Mouse (Mus musculus): ENCODE measurements around the gene C1rl. TPM values are rescaled to one million over a fixed set of nuclear protein-coding genes. Genes with fewer than 3 reads are reported as not detected.

C1rl gene
- under 1 TPM; 0.19 to 0.42 TPM for total RNA-seq (2021)
- long read RNA-seq, experiment 1, partial matches to known transcripts, result 0 of 1 reads
- long read RNA-seq, experiment 1, other reads (novel, unspliced or antisense), result 1 of 1 reads
- long read RNA-seq, experiment 2, result 0 reads

DNA sequence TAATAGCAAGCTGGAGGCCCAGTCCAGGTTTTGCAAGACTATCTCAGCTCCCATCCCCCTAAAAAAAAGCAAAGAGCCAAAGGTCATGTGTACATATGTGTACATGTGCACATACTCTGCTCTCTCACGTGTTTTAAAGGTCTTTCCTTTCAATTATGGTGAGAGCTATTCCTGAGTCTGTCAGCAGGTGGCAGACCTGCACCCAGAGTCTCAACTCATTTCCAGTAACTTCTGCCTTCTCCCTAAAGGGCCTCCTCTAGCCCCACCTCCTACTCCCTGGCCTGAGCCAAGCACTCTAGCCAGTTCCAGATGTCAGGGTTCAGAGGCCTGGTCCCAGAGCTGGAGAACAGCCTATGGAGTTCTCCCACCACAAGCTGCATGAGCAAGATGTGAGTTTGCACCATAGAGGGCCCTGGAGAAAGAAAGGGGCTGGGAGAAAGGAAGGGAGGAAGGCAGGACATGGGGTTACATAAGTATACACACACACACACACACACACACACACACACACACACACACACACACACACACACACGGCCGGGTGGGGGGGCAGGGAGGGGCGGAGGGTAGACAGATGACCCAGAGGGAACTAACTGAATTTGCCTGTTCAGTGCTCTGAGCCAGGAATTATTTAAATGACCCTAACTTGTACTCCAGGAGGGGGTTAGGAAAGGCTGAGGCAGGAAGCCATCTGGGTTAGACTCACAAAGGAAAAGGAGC lies at the start of gene C1rl:
Gene C1rl, plus strand, starts transcription at position 272 of the 720 bp plus-strand sequence.
- peak; percentile 75 to 77 for DNase-seq (ENCODE audit: low spot score in 2 of 2)

DNA sequence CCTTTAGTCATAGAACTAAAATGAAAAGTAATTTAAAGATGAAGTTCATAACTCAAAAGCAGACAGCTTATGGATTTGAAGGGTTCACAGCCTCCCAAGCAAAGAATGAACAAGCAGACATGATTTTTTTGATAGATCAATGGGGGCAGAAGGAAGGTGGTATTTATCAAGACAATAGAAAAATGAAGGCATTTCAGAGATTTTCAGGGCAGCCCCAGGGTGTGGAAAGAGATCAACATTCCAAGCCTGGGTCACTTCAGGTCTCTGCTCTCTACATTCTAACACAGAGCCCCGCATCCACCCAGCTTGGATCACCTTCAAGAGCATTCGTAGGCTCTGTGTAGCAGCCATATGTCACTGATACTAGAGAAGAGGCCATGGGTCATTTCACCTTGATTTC lies 49.6 kb upstream of the C1rl start:
- no peak for DNase-seq (ENCODE audit: low spot score in 2 of 2)

DNA sequence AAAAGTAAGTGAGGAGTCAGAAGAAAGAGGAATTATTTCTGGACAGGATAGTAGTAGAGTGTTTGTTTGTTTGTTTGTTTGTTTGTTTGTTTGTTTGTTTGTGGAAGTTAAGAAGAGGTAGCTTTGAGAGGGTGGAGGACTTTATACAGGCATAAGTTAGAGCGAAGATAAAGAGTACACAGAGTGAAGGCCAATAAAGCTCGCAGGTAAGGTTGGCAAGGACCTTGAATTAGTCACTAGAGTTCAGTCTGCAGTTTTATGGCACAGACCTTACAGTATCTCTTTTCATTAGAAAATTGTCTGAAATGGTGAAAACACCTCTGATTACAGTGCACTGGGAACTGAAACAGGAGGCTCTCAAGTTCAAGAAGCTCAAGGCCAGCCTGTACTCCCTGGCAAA lies 46.9 kb upstream of the C1rl start:
- DNase-seq (ENCODE audit: low spot score in 2 of 2), result no peak

DNA sequence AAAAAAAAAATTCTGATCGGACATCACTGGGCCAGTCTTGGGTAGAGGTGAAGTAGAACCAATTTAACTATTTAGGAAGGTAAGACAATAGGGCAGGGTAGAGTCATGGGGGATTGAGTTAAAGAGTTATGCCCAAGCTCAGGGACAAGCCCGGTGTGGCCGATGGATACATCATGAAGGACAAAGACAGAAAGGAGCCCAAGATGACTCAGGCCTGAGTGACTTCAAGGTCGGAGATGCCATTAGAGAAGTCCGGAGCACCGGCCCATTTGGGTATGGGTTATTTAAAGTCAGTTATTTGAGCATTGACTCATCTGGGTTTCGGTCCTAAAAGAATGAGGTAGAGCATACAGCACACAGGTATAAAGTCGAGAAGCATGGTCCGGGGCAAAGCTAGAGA lies 46.5 kb upstream of the C1rl start:
- no peak for DNase-seq (ENCODE audit: low spot score in 2 of 2)

DNA sequence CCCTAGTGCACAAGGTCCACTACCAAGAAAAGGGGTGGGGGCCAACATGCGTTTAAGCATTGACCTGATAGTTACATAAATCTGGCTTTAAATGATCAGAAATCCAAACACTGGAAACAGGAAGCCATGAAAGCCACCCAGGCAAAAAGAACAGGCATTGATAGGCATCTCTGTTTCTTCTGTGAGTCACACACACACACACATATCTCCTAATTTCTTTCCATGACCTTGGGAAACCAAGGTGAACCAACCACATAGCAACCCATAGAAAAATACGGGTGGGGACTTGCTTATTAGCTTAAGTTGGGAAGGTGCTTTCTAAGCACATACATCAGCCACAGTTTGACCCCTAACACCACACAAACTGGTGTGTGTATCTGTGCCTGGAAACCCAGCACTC lies 45.6 kb upstream of the C1rl start:
- no peak for DNase-seq (ENCODE audit: low spot score in 2 of 2)

- no peak for DNase-seq (ENCODE audit: low spot score in 2 of 2)
These were observed 44.6 kb upstream of the C1rl start for GRCm38 (mm10) chr6:124448186-124448852.

- DNase-seq (ENCODE audit: low spot score in 2 of 2), result no peak
These were observed 43.8 kb upstream of the C1rl start for GRCm38 (mm10) chr6:124448959-124449667.

DNA sequence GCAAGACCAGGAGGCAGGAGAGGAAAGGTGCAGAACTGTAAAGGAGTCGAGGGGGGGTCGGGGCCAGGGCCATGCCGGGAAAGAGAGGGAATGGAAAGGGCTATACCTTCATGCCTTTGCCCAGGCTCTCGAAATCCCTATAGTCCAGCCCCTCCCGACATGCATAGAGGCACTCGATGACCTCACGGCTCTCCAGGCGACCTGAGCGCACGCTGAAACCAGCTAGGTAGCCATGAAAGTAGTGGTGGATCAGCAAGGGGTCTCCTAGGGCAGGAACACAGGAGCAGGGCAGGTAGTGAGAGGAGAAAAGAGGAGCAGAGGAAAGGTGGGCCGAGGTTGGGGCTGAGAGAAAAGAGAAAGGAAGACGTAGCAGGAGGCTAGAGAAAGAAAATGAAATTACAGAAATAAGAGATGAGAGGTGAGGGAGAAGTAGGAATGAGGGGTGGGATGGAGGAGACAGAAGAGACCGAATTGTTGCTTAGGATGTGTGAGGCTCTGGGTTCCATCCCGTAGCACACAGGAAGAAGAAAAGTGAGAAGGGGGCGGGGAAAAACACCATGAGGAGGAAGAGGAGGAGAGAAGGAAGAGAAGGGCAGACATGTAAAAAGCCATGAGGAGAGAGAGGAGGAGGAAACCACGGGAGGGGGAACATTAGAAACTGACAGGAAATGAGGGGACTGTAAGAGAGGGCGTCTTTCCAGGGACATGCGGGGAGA lies 43.1 kb upstream of the C1rl start:
- no peak for DNase-seq (ENCODE audit: low spot score in 2 of 2)

- DNase-seq (ENCODE audit: low spot score in 2 of 2), result no peak
These were observed 40.9 kb upstream of the C1rl start for GRCm38 (mm10) chr6:124451995-124452394.

GRCm38 (mm10) chr6:124453756-124454155 lies 39.2 kb upstream of the C1rl start:
- no peak for DNase-seq (ENCODE audit: low spot score in 2 of 2)

DNA sequence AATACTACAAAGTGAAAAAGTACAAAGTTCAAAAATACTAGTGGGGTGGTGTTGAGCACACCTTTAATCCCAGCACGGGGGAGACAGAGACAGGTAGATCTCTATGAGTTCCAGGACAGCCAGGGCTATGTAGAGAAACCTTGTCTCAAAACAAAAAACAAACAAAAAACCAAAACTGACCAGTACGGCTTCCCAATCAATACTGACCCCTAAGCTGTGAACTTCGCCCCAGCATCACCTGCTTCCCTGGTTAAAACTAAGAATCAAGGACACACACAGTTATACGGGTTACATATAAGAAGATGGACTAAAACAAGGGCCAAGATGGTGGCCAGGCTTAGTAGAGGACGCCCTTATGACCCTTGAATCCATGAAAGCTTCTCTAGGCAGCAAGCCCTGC lies 36.7 kb upstream of the C1rl start:
- no peak for DNase-seq (ENCODE audit: low spot score in 2 of 2)

- no peak for DNase-seq (ENCODE audit: low spot score in 2 of 2)
These were observed 35.1 kb upstream of the C1rl start for GRCm38 (mm10) chr6:124457827-124458226.

DNA sequence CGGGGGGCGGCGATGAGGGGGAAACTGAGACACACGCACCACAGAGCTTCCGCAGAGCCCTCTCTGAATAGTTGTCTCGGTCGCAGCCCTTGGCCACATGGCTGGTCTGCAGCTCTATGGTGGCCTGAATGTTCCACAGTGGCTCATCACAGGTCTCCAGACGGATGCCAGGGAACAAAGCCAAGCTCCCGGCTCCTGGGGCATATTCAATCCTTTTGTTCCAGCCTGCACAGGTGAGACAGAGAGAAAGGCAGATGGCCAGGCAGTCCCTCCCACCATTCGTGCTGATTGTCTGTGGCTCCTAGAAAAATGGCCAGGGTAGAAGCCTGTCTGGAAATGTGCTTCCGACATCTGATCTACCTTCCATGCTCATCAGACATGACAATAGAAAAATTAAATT lies 34.4 kb upstream of the C1rl start:
- no peak for DNase-seq (ENCODE audit: low spot score in 2 of 2)

GRCm38 (mm10) chr6:124459388-124459787 lies 33.5 kb upstream of the C1rl start:
- no peak for DNase-seq (ENCODE audit: low spot score in 2 of 2)

DNA sequence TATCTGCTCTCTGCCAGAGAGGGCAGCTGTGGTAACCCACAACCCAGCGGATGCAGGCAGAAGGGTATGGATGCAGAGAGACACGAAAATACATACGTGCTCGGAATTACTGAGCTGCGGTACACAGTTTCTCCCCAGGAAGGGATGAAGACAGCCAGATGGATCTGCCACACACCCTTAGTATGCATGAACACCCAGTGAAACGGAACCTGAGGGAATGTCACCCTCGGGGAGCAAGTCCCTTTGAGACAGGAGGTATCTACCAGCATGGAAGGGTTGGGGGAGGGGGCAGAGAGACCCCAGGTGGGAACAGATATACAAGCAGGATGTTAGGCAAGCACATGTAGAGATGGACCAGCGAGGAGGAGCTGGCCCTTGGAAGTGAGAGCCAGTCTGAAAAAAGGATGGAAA lies 29.0 kb upstream of the C1rl start:
- peak in 1 of 2 experiments; percentile 25 for DNase-seq (ENCODE audit: low spot score in 2 of 2)

DNA sequence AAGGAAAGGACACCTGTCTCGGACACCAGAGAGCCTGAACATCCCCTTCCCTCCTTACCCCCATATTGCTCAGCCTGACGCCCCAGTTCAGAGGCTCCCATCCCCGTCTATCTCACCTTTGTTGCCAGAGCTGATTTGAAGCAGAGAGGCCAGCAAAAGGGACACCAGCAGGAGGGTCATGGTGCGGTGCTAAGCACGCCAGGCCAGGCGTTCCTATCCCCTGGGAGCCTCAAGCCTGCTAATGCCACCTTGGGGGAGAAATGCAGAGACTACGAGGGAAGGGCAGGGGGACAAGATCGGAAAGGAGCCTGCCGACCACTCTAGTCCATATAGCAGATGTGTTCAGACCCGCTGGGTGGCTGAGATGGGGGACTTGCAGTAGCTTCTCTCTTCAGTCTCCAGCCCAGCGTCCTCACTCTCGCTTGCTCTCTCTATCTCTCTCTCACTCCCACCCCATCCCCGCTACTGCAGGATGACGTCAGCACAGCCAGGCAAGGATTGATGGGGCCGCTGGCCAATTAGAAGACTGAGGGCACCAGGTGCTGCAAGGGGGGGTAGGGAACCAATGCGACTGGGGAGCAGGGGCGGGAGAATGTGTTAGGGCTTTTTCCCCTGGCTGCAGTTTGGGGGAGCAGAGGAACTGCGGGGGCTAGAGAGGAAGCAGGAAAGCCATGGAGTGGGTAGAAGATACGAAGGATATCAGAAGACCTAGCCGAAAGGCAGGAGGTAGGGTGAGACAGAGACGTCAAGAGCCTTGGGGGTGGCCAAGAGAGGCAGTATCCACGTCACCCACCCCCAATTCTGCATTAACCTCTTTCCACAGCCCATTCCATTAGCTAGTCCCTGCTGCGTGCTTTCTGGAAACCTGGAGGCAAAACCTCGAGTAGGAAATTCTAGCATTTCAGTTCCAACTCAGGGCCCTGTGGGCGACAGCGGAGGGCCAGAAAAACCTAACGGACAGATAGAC lies 28.3 kb upstream of the C1rl start, which contains the start of gene Clstn3:
Gene Clstn3, minus strand, starts transcription at position 490 of the 967 bp plus-strand sequence.
- DNase-seq (ENCODE audit: low spot score in 2 of 2), result peak; percentile 94 to 96

DNA sequence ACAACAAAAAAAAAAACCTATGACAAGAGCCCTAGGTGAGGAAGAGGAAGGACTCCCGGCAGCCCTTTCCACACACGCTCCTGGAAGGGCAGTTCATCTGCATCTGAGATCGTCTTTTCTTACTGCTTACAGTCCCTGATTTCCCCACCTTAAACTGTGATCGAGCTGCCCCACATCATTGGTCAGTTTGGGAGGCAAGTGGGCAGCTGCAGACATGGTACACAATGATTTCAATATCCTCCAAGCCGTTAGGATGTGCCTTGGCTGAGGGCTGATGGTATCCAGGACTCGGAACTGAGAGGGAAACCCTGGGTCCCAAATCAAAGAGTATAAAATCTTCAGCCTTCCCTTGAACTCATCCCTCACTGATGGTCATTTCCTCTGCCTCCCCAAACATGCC lies 27.6 kb upstream of the C1rl start:
- no peak for DNase-seq (ENCODE audit: low spot score in 2 of 2)

DNA sequence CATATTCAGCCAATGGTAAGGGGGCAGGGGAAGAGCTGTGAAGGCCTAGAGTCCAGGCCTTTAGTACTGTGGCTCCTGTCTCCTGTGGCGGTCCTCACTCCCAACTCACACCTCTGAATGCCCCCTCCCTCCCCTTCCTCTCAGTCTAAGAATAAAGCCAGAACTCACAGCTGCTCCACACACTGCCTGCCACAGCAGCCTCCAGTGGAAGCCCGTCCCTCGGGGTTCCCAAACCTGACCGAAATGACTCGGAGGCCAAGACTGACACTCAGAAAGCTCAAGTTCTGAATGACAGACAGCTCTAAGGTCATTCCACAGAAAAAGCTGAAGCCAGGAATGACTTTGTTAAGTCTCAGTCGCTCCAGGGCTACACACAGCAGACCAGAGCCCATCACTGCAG lies 27.2 kb upstream of the C1rl start:
- DNase-seq (ENCODE audit: low spot score in 2 of 2), result no peak

DNA sequence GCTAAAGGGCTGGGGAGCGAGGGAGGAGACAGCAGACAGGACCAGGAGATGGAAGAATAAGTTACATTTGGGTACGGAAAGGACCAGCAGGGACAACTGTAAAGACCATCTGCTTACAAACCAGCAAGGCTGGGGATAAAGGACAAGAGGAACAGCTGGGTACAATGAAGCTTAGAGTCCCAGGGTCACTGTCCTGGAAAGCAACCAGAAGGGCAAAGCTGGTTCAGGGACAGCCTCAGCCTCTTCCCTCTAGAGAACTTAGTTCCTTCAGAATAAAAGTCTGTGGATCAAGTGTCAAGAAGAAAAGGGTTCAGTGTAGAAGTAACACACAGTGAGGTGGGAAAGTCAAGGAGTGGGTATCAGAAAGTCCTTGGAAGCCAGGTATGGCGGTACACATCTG lies 21.8 kb upstream of the C1rl start:
- DNase-seq (ENCODE audit: low spot score in 2 of 2), result no peak
